Mouse (Mus musculus) neural tube, embryonic 14.5 days (tissue): ENCODE results near the gene Dusp7. TPM values are rescaled to one million over a fixed set of nuclear protein-coding genes. Genes with fewer than 3 reads are reported as not detected.

Experiments
- ATAC-seq: fragments of 200-750 bp; cut with Nextera tagmentation; 2 replicates; pipeline ENCODE4 v1.8.0; 2017; ENCODE audit warnings: low read depth, mild to moderate bottlenecking, moderate TSS enrichment, moderate library complexity
- H3K27ac ChIP-seq: fragments of 300-500 bp; sonication (generic); 2 replicates; pipeline ENCODE4 v1.5.1; 2014; ENCODE audit warnings: low read depth, mild to moderate bottlenecking, control low read depth, low read length, moderate library complexity, mixed read lengths
- H3K27me3 ChIP-seq: fragments of 300-500 bp; sonication (generic); 2 replicates; pipeline ENCODE4 v1.6.1; 2014; ENCODE audit warnings: low read length; ENCODE audit not compliant: control insufficient read depth, insufficient read depth
- H3K36me3 ChIP-seq: fragments of 300-500 bp; sonication (generic); 2 replicates; pipeline ENCODE4 v1.6.1; 2014; ENCODE audit warnings: low read length, mixed read lengths; ENCODE audit not compliant: control insufficient read depth, insufficient read depth
- H3K4me1 ChIP-seq: fragments of 300-500 bp; sonication (generic); 2 replicates; pipeline ENCODE4 v1.6.1; 2014; ENCODE audit warnings: low read length; ENCODE audit not compliant: control insufficient read depth, insufficient read depth
- H3K4me2 ChIP-seq: fragments of 300-500 bp; sonication (generic); 2 replicates; pipeline ENCODE4 v1.6.1; 2014; ENCODE audit warnings: mild to moderate bottlenecking, low read depth, low read length, control low read depth
- H3K4me3 ChIP-seq: fragments of 300-500 bp; sonication (generic); 2 replicates; pipeline ENCODE4 v1.5.1; 2014; ENCODE audit warnings: low read depth, low read length, control low read depth, mixed read lengths
- H3K9ac ChIP-seq: fragments of 300-500 bp; sonication (generic); replicated peaks from 2 replicates; pipeline ENCODE4 v1.6.1; 2014; ENCODE audit warnings: low read depth, mild to moderate bottlenecking, control low read depth, low read length, mixed read lengths
- H3K9me3 ChIP-seq: fragments of 300-500 bp; sonication (generic); 2 replicates; pipeline ENCODE4 v1.6.1; 2016; ENCODE audit warnings: low read length; ENCODE audit not compliant: control insufficient read depth
- WGBS: fragments of 180-500 bp; shearing (Covaris S2); extraction: QIAGEN DNeasy Blood & Tissue Kit; methylation state at CpG from one replicate; pipeline ENCODE4 v1.1.7; 2014; 5-methylcytosine and 5-hydroxymethylcytosine counted together
- polyA plus RNA-seq: library from polyadenylated mRNA; unstranded; fragments of >200 nt; fragmentation: Nextera tagmentation; extraction: Ambion mirVana; gene quantifications from 2 replicates; pipeline ENCODE4 v1.2.1, GENCODE M21; 2014

The Dusp7 gene
- polyA plus RNA-seq, 1 experiment from 2014 or later, result 19.3 TPM

- H3K4me1 ChIP-seq, result peaks cover 12% of the 10 kb centered on the region; the same call in 1 of the 2 replicates
- H3K27ac ChIP-seq, result peak overlapping the region; percentile 61
- peak; percentile 54; the same call in 1 of the 2 replicates for ATAC-seq
- H3K27me3 ChIP-seq, result no peaks in the 10 kb centered on the region
- no peak overlapping the region for H3K9ac ChIP-seq
- 10% methylated on average over 10 of the region's 10 CpGs for WGBS
- H3K9me3 ChIP-seq, result no peaks in the 10 kb centered on the region
- no peak overlapping the region for H3K4me2 ChIP-seq
- H3K4me3 ChIP-seq, result no peak overlapping the region
- H3K36me3 ChIP-seq, result no peaks in the 10 kb centered on the region
Observed at GRCm38 (mm10) chr9:106338462-106339172, 29.8 kb upstream of the Dusp7 start.

GRCm38 (mm10) chr9:106339173-106339558 is 29.3 kb upstream of the Dusp7 start:
- Histone ChIP-seq H3K27me3 (no peaks in the 10 kb centered on the region), H3K4me1 (peaks cover 12% of the 10 kb centered on the region; the same call in 1 of the 2 replicates), H3K36me3 (no peaks in the 10 kb centered on the region), H3K4me3 (no peak overlapping the region), H3K9ac (no peak overlapping the region), H3K9me3 (no peaks in the 10 kb centered on the region), H3K4me2 (no peak overlapping the region), H3K27ac (peak overlapping the region; percentile 61)
- 51% methylated on average over 6 of the region's 6 CpGs for WGBS
- peak; percentile 32; the same call in 1 of the 2 replicates for ATAC-seq

- Histone ChIP-seq H3K9me3 (no peaks in the 10 kb centered on the region), H3K36me3 (no peaks in the 10 kb centered on the region), H3K27ac (no peak overlapping the region), H3K4me1 (peaks cover 12% of the 10 kb centered on the region; the same call in 1 of the 2 replicates), H3K9ac (no peak overlapping the region), H3K4me2 (no peak overlapping the region), H3K27me3 (no peaks in the 10 kb centered on the region), H3K4me3 (no peak overlapping the region)
- WGBS, result 93% methylated on average over 4 of the region's 4 CpGs
- ATAC-seq, result no peak
Observed at GRCm38 (mm10) chr9:106339730-106340129, 28.7 kb upstream of the Dusp7 start.

- no peak overlapping the region for H3K4me2 ChIP-seq
- H3K36me3 ChIP-seq, result no peaks in the 10 kb centered on the region
- no peaks in the 10 kb centered on the region for H3K9me3 ChIP-seq
- no peaks in the 10 kb centered on the region for H3K27me3 ChIP-seq
- no peak overlapping the region for H3K9ac ChIP-seq
- no peak for ATAC-seq
- H3K4me1 ChIP-seq, result peaks cover 12% of the 10 kb centered on the region; the same call in 1 of the 2 replicates
- H3K4me3 ChIP-seq, result no peak overlapping the region
- H3K27ac ChIP-seq, result no peak overlapping the region
- 64% methylated on average over 13 of the region's 13 CpGs for WGBS
Observed at GRCm38 (mm10) chr9:106340501-106341312, 27.7 kb upstream of the Dusp7 start.

- H3K9ac ChIP-seq, result no peak overlapping the region
- H3K9me3 ChIP-seq, result no peaks in the 10 kb centered on the region
- no peak overlapping the region for H3K4me3 ChIP-seq
- H3K27ac ChIP-seq, result no peak overlapping the region
- no peaks in the 10 kb centered on the region for H3K36me3 ChIP-seq
- no peak overlapping the region for H3K4me2 ChIP-seq
- ATAC-seq, result no peak
- peaks cover 12% of the 10 kb centered on the region; the same call in 1 of the 2 replicates for H3K4me1 ChIP-seq
- no peaks in the 10 kb centered on the region for H3K27me3 ChIP-seq
- 57% methylated on average over 3 of the region's 3 CpGs for WGBS
Observed at GRCm38 (mm10) chr9:106341313-106341686, 27.1 kb upstream of the Dusp7 start.

- no peaks in the 10 kb centered on the region for H3K27me3 ChIP-seq
- H3K4me2 ChIP-seq, result no peak overlapping the region
- 94% methylated on average over 9 of the region's 9 CpGs for WGBS
- no peaks in the 10 kb centered on the region for H3K36me3 ChIP-seq
- H3K27ac ChIP-seq, result no peak overlapping the region
- no peak overlapping the region for H3K4me3 ChIP-seq
- ATAC-seq, result no peak
- H3K9ac ChIP-seq, result no peak overlapping the region
- peaks cover 12% of the 10 kb centered on the region; the same call in 1 of the 2 replicates for H3K4me1 ChIP-seq
- no peaks in the 10 kb centered on the region for H3K9me3 ChIP-seq
Observed at GRCm38 (mm10) chr9:106342573-106342972, 25.9 kb upstream of the Dusp7 start.

- Histone ChIP-seq H3K9ac (no peak overlapping the region), H3K27ac (no peak overlapping the region), H3K4me2 (no peak overlapping the region), H3K4me3 (no peak overlapping the region), H3K4me1 (no peaks in the 10 kb centered on the region), H3K36me3 (no peaks in the 10 kb centered on the region), H3K27me3 (no peaks in the 10 kb centered on the region), H3K9me3 (no peaks in the 10 kb centered on the region)
- WGBS, result 62% methylated on average over 6 of the region's 6 CpGs
- no peak for ATAC-seq
Observed at GRCm38 (mm10) chr9:106345167-106345566, 23.3 kb upstream of the Dusp7 start.

GRCm38 (mm10) chr9:106345630-106346029 is 22.8 kb upstream of the Dusp7 start:
- ATAC-seq, result no peak
- Histone ChIP-seq H3K27me3 (no peaks in the 10 kb centered on the region), H3K36me3 (no peaks in the 10 kb centered on the region), H3K4me2 (no peak overlapping the region), H3K27ac (no peak overlapping the region), H3K4me3 (no peak overlapping the region), H3K9me3 (no peaks in the 10 kb centered on the region), H3K4me1 (no peaks in the 10 kb centered on the region), H3K9ac (no peak overlapping the region)
- 74% methylated on average over 6 of the region's 6 CpGs for WGBS

GRCm38 (mm10) chr9:106348281-106348680 is 20.2 kb upstream of the Dusp7 start:
- no peak overlapping the region for H3K4me3 ChIP-seq
- H3K4me2 ChIP-seq, result no peak overlapping the region
- ATAC-seq, result no peak
- no peak overlapping the region for H3K27ac ChIP-seq
- WGBS, result 68% methylated on average over 10 of the region's 10 CpGs
- H3K27me3 ChIP-seq, result no peaks in the 10 kb centered on the region
- H3K4me1 ChIP-seq, result no peaks in the 10 kb centered on the region
- no peak overlapping the region for H3K9ac ChIP-seq
- H3K9me3 ChIP-seq, result no peaks in the 10 kb centered on the region
- H3K36me3 ChIP-seq, result no peaks in the 10 kb centered on the region
